Mouse (Mus musculus): ENCODE measurements around the gene Eln.

GRCm38 (mm10) chr5:134729124-134729523, 18.0 kb downstream of the Eln start:
- TF ChIP-seq CTCF (IDR thresholded peaks at IDR 0.05; ENCODE audit: borderline replicate concordance, insufficient read depth, low read depth, low read length) (no peak), POLR2A (IDR thresholded peaks at IDR 0.05; ENCODE audit: borderline replicate concordance, insufficient read depth, low read length) (no peak)

Measured in cerebellum, adult 2 months (tissue).